Mouse (Mus musculus): ENCODE measurements around the gene Hoxb6. TPM values are rescaled to one million over a fixed set of nuclear protein-coding genes. Genes with fewer than 3 reads are reported as not detected.

Gene Hoxb6
- polyA plus RNA-seq, 1 experiment from 2014 or later: 87.2 TPM

DNA sequence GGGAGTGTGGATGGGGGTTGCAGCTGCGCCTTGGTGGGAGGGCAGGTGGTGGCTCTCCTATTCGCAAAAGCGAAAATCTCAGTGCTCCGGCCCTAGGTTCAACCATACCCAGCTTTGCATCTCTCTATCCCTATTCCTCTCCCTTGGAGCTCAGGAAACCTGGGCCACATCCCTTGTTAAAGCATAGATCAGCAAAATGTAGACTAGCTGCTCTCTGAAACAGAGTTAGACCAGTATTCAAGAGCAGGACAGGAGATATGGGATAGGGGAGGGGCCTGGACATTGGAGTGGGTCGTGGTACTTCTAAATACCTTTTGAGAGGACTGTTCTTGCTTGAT lies 23.0 kb downstream of the Hoxb6 start:
- Histone ChIP-seq H3K27ac (ENCODE audit: low read depth, low read length) (peak overlapping the region; percentile 100), H3K4me3 (ENCODE audit: low read depth, low read length) (peak overlapping the region; percentile 96), H3K27me3 (ENCODE audit: control insufficient read depth, insufficient read depth, low read length) (no peaks in the 10 kb centered on the region), H3K9ac (ENCODE audit: low read length) (peak overlapping the region; percentile 100), H3K36me3 (ENCODE audit: control insufficient read depth, insufficient read depth, low read length) (no peaks in the 10 kb centered on the region; the same call in 1 of the 2 replicates), H3K4me1 (ENCODE audit: control insufficient read depth, insufficient read depth, low read length) (peaks cover 32% of the 10 kb centered on the region), H3K4me2 (ENCODE audit: low read depth) (peak overlapping the region; percentile 100), H3K9me3 (ENCODE audit: control insufficient read depth, low read length) (no peaks in the 10 kb centered on the region)
- DNase-seq (ENCODE audit: low spot score) (no peak), ATAC-seq (ENCODE audit: insufficient read depth, low FRiP score, low TSS enrichment) (no peak)
- 0% methylated on average over 5 of the region's 5 CpGs for WGBS

- peak overlapping the region; percentile 100 for H3K9ac ChIP-seq (ENCODE audit: low read length)
- H3K4me2 ChIP-seq (ENCODE audit: low read depth): peak overlapping the region; percentile 100
- no peaks in the 10 kb centered on the region for H3K27me3 ChIP-seq (ENCODE audit: control insufficient read depth, insufficient read depth, low read length)
- DNase-seq (ENCODE audit: low spot score) (no peak), ATAC-seq (ENCODE audit: insufficient read depth, low FRiP score, low TSS enrichment) (no peak)
- peak overlapping the region; percentile 100 for H3K27ac ChIP-seq (ENCODE audit: low read depth, low read length)
- H3K4me1 ChIP-seq (ENCODE audit: control insufficient read depth, insufficient read depth, low read length): peaks cover 30% of the 10 kb centered on the region
- H3K36me3 ChIP-seq (ENCODE audit: control insufficient read depth, insufficient read depth, low read length): peaks cover 2% of the 10 kb centered on the region; the same call in 1 of the 2 replicates
- H3K9me3 ChIP-seq (ENCODE audit: control insufficient read depth, low read length): no peaks in the 10 kb centered on the region
- 2% methylated on average over 18 of the region's 18 CpGs for WGBS
- peak overlapping the region; percentile 96 for H3K4me3 ChIP-seq (ENCODE audit: low read depth, low read length)
Measured at GRCm38 (mm10) chr11:96316696-96317607, 24.7 kb downstream of the Hoxb6 start.

- Histone ChIP-seq H3K4me3 (ENCODE audit: low read depth, low read length) (peak within 1 kb of the TSS; percentile 96), H3K9me3 (ENCODE audit: control insufficient read depth, low read length) (no peaks in the 10 kb centered on the region), H3K4me1 (ENCODE audit: control insufficient read depth, insufficient read depth, low read length) (peaks cover 36% of the 10 kb centered on the region), H3K4me2 (ENCODE audit: low read depth) (peak within 1 kb of the TSS; percentile 100), H3K9ac (ENCODE audit: low read length) (peak within 1 kb of the TSS; percentile 100), H3K27me3 (ENCODE audit: control insufficient read depth, insufficient read depth, low read length) (no peaks in the 10 kb centered on the region), H3K36me3 (ENCODE audit: control insufficient read depth, insufficient read depth, low read length) (peaks cover 2% of the 10 kb centered on the region; the same call in 1 of the 2 replicates), H3K27ac (ENCODE audit: low read depth, low read length) (peak within 1 kb of the TSS; percentile 100)
- WGBS: under 1% methylated on average over 28 of the region's 28 CpGs
- ATAC-seq (ENCODE audit: insufficient read depth, low FRiP score, low TSS enrichment) (peak; percentile 11), DNase-seq (ENCODE audit: low spot score) (peak; percentile 83)
Measured at GRCm38 (mm10) chr11:96317608-96318367, 25.5 kb downstream of the Hoxb6 start, which contains the start of gene Hoxb4. Hoxb4 (plus strand) TSS chr11:96318267.

DNA sequence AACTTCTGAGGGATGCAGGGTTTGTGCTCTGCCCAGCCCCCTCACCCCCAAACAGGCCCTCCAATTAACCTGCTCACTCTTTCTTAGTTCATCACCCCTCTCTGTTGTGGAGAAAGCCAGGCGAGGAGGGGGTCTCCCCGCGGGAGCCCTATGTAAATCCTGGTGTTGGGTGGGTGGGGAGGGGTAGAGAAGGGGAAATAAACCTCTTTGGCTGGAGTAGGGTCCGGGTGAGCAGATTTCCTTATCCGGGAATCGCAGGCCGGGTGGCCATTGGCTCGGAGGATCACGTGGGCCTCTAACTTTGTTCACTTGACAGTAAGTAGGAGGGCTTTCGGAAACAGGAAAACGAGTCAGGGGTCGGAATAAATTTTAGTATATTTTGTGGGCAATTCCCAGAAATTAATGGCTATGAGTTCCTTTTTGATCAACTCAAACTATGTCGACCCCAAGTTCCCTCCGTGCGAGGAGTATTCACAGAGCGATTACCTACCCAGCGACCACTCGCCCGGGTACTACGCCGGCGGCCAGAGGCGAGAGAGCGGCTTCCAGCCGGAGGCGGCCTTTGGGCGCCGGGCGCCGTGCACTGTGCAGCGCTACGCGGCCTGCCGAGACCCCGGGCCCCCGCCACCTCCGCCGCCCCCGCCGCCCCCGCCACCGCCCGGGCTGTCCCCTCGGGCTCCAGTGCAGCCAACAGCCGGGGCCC lies 26.2 kb downstream of the Hoxb6 start:
- H3K36me3 ChIP-seq (ENCODE audit: control insufficient read depth, insufficient read depth, low read length): peaks cover 2% of the 10 kb centered on the region; the same call in 1 of the 2 replicates
- H3K4me1 ChIP-seq (ENCODE audit: control insufficient read depth, insufficient read depth, low read length): peaks cover 30% of the 10 kb centered on the region
- H3K27me3 ChIP-seq (ENCODE audit: control insufficient read depth, insufficient read depth, low read length): no peaks in the 10 kb centered on the region
- H3K9ac ChIP-seq (ENCODE audit: low read length): peak overlapping the region; percentile 100
- WGBS: under 1% methylated on average over 42 of the region's 45 CpGs
- H3K4me3 ChIP-seq (ENCODE audit: low read depth, low read length): peak overlapping the region; percentile 96
- DNase-seq (ENCODE audit: low spot score): peak; percentile 61
- H3K4me2 ChIP-seq (ENCODE audit: low read depth): peak overlapping the region; percentile 100
- H3K27ac ChIP-seq (ENCODE audit: low read depth, low read length): peak overlapping the region; percentile 100
- ATAC-seq (ENCODE audit: insufficient read depth, low FRiP score, low TSS enrichment): peak; percentile 59
- no peaks in the 10 kb centered on the region for H3K9me3 ChIP-seq (ENCODE audit: control insufficient read depth, low read length)

DNA sequence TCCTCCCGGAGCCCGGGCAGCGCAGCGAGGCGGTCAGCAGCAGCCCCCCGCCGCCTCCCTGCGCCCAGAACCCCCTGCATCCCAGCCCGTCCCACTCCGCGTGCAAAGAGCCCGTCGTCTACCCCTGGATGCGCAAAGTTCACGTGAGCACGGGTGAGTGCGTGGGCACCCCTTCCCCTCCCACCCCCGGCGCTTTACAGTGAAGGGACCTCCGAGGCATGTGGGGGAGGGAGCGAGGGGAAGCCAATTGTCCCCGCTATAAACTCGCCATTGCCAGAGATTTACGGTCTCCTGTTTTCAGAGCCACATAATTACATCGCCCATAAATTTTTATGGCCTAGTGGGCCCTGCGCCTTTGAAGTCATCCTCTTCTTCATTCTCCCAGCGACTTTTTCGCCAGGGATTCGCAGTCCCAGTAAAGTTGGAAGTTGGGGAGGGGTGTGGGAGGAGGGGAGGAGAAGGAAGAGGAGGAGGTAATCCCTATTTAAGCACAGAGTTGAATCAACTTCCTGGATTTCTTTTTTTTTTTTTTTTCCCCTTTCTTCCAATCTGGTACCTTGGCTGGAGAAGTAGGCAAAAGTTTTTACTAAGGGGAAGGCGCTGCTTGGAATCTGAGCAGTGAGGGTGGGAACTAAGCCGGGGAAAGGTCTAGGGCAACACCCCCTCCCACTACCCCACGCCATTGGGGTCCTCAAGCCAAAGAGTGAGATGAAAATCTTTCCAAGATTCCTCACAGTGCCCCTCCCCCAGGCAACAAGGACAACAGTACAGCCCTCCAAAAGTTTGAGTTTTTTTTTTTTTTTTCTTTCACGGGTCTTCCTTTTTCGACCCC lies 27.0 kb downstream of the Hoxb6 start:
- H3K4me1 ChIP-seq (ENCODE audit: control insufficient read depth, insufficient read depth, low read length): peaks cover 29% of the 10 kb centered on the region
- H3K36me3 ChIP-seq (ENCODE audit: control insufficient read depth, insufficient read depth, low read length): peaks cover 2% of the 10 kb centered on the region; the same call in 1 of the 2 replicates
- DNase-seq (ENCODE audit: low spot score) (peak; percentile 67), ATAC-seq (ENCODE audit: insufficient read depth, low FRiP score, low TSS enrichment) (peak; percentile 73)
- peak overlapping the region; percentile 100 for H3K27ac ChIP-seq (ENCODE audit: low read depth, low read length)
- H3K9me3 ChIP-seq (ENCODE audit: control insufficient read depth, low read length): no peaks in the 10 kb centered on the region
- peak overlapping the region; percentile 100 for H3K4me2 ChIP-seq (ENCODE audit: low read depth)
- WGBS: under 1% methylated on average over 26 of the region's 34 CpGs
- peak overlapping the region; percentile 96 for H3K4me3 ChIP-seq (ENCODE audit: low read depth, low read length)
- H3K9ac ChIP-seq (ENCODE audit: low read length): peak overlapping the region; percentile 100
- no peaks in the 10 kb centered on the region for H3K27me3 ChIP-seq (ENCODE audit: control insufficient read depth, insufficient read depth, low read length)

GRCm38 (mm10) chr11:96319910-96320309 lies 27.6 kb downstream of the Hoxb6 start:
- H3K27ac ChIP-seq (ENCODE audit: low read depth, low read length): peak overlapping the region; percentile 100
- ATAC-seq (ENCODE audit: insufficient read depth, low FRiP score, low TSS enrichment): 0 out of 2 replicates have a peak, but pooled peaks have one; percentile 1
- H3K4me3 ChIP-seq (ENCODE audit: low read depth, low read length): peak overlapping the region; percentile 96
- H3K9ac ChIP-seq (ENCODE audit: low read length): peak overlapping the region; percentile 100
- no peaks in the 10 kb centered on the region for H3K27me3 ChIP-seq (ENCODE audit: control insufficient read depth, insufficient read depth, low read length)
- no peaks in the 10 kb centered on the region for H3K9me3 ChIP-seq (ENCODE audit: control insufficient read depth, low read length)
- DNase-seq (ENCODE audit: low spot score): peak; percentile 64
- peaks cover 30% of the 10 kb centered on the region for H3K4me1 ChIP-seq (ENCODE audit: control insufficient read depth, insufficient read depth, low read length)
- peaks cover 2% of the 10 kb centered on the region; the same call in 1 of the 2 replicates for H3K36me3 ChIP-seq (ENCODE audit: control insufficient read depth, insufficient read depth, low read length)
- WGBS: under 1% methylated on average over 29 of the region's 29 CpGs
- H3K4me2 ChIP-seq (ENCODE audit: low read depth): peak overlapping the region; percentile 100

DNA sequence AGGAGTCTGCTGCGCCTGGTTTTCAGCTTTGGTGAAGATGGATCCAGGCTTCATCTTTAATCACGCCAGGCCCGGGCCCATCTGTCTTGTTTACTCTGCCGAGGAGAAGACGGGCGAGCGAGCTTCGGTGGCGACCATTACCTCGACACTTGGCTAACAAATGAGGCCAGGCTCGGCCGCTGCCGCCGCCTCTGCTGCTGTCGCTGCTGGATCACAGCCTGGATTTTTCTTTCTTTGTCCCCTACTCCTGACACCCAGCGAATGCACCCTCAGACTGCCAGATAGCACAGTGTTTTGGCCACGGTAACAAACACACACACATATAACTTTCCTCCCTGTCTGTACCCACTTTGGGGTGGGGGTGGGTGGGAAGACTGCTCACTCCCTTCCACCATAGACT lies 28.4 kb downstream of the Hoxb6 start:
- peak overlapping the region; percentile 96 for H3K4me3 ChIP-seq (ENCODE audit: low read depth, low read length)

More for the DNA sequence above, 28.4 kb downstream of the Hoxb6 start:
- DNase-seq (ENCODE audit: low spot score) (peak; percentile 66), ATAC-seq (ENCODE audit: insufficient read depth, low FRiP score, low TSS enrichment) (no peak)
- H3K27me3 ChIP-seq (ENCODE audit: control insufficient read depth, insufficient read depth, low read length): no peaks in the 10 kb centered on the region
- peaks cover 28% of the 10 kb centered on the region for H3K4me1 ChIP-seq (ENCODE audit: control insufficient read depth, insufficient read depth, low read length)
- no peaks in the 10 kb centered on the region for H3K9me3 ChIP-seq (ENCODE audit: control insufficient read depth, low read length)
- H3K36me3 ChIP-seq (ENCODE audit: control insufficient read depth, insufficient read depth, low read length): peaks cover 2% of the 10 kb centered on the region; the same call in 1 of the 2 replicates
- peak overlapping the region; percentile 100 for H3K27ac ChIP-seq (ENCODE audit: low read depth, low read length)
- WGBS: under 1% methylated on average over 17 of the region's 17 CpGs
- peak overlapping the region; percentile 100 for H3K4me2 ChIP-seq (ENCODE audit: low read depth)
- peak overlapping the region; percentile 100 for H3K9ac ChIP-seq (ENCODE audit: low read length)

Data from neural tube, embryonic 11.5 days (tissue).